Comparison of ENCODE assay signal across 33 mouse cellular contexts in genomic region chr16:36319286-36319685, GRCm38 (mm10). TPM values are rescaled to one million over a fixed set of nuclear protein-coding genes. Genes with fewer than 3 reads are reported as not detected.
A peak's percentile ranks its signal among the peaks of the same experiment; 100 is the strongest.
DNase-seq lines count a peak whose midpoint lies in the region; ATAC-seq and TF ChIP-seq lines count a peak whose summit lies in the region.
"Had no signal": no experiment of that assay in that cellular context is flagged by ENCODE, and none has a peak within 500 bp of the region (broad histone marks: within the 10 kb centered on the region; RNA-seq: fewer than 3 reads in every experiment).

No protein-coding gene starts in this region.

- no peak overlapping the region for H3K9ac ChIP-seq in kidney, embryonic 14.5 days (ENCODE audit: low read depth, low read length)
- H3K9ac ChIP-seq: embryonic facial prominence, embryonic 13.5 days; forebrain, embryonic 12.5 days; forebrain, embryonic 15.5 days; heart, embryonic 13.5 days; hindbrain, embryonic 12.5 days; hindbrain, embryonic 15.5 days had no signal

- no peak overlapping the region for H3K27ac ChIP-seq in kidney, adult 2 months (ENCODE audit: insufficient read depth, low read depth, low read length)
- no peak overlapping the region for H3K27ac ChIP-seq in kidney, embryonic 14.5 days (ENCODE audit: low read depth, low read length)
- H3K27ac ChIP-seq: embryonic facial prominence, embryonic 10.5 days; embryonic facial prominence, embryonic 13.5 days; forebrain, embryonic 12.5 days; forebrain, embryonic 15.5 days; heart, adult 2 months; heart, embryonic 10.5 days; heart, embryonic 13.5 days; hindbrain, embryonic 12.5 days; hindbrain, embryonic 15.5 days had no signal

- no peak for TF ChIP-seq CTCF in kidney, adult 2 months (conservative IDR thresholded peaks at IDR 0.05; ENCODE audit: insufficient read depth, insufficient read length, low read depth, low read length)

- no peak overlapping the region for H3K4me2 ChIP-seq in kidney, embryonic 14.5 days (replicated peaks; ENCODE audit: low read depth, low read length)
- H3K4me2 ChIP-seq: embryonic facial prominence, embryonic 13.5 days; forebrain, embryonic 12.5 days; forebrain, embryonic 15.5 days; heart, embryonic 13.5 days; hindbrain, embryonic 12.5 days; hindbrain, embryonic 15.5 days had no signal

- DNase-seq in heart, adult 11 months: peak; percentile 61
- DNase-seq in heart, postnatal 10 days: no peak
- peak; percentile 67 for DNase-seq in kidney, adult 2 months
- peak; percentile 6 to 39 for DNase-seq in kidney, postnatal 25 days
- DNase-seq in kidney, adult 18-20 months: no peak
- DNase-seq: adrenal gland, adult 8-10 months; adrenal gland, postnatal 25 days; cerebellum, adult 11-12 months; cerebellum, adult 8-10 months; cerebellum, postnatal 10 days; cerebellum, postnatal 36 days; embryo, embryonic 11 days; gastrocnemius, postnatal 25 days; heart, adult 2 months had no signal

- intact Hi-C loops in heart, postnatal 10 days (cut with DNase I): no loop called here

- no peaks in the 10 kb centered on the region for H3K4me1 ChIP-seq in kidney, adult 2 months (ENCODE audit: control insufficient read depth, insufficient read depth, low read length)
- no peaks in the 10 kb centered on the region for H3K4me1 ChIP-seq in kidney, embryonic 14.5 days (ENCODE audit: control insufficient read depth, insufficient read depth, low read length)
- H3K4me1 ChIP-seq: embryonic facial prominence, embryonic 10.5 days; embryonic facial prominence, embryonic 13.5 days; forebrain, embryonic 12.5 days; forebrain, embryonic 15.5 days; heart, embryonic 10.5 days; heart, embryonic 13.5 days; hindbrain, embryonic 12.5 days; hindbrain, embryonic 15.5 days had no signal

- no peak for TF ChIP-seq POLR2A in kidney, adult 2 months (IDR thresholded peaks at IDR 0.05; ENCODE audit: low read depth, low read length)

- no peaks in the 10 kb centered on the region for H3K9me3 ChIP-seq in kidney, embryonic 14.5 days (ENCODE audit: control insufficient read depth, low read length)
- H3K9me3 ChIP-seq: embryonic facial prominence, embryonic 10.5 days; embryonic facial prominence, embryonic 13.5 days; forebrain, embryonic 12.5 days; forebrain, embryonic 15.5 days; heart, embryonic 10.5 days; heart, embryonic 13.5 days; hindbrain, embryonic 12.5 days; hindbrain, embryonic 15.5 days had no signal

- ATAC-seq in kidney, embryonic 14.5 days (ENCODE audit: low FRiP score, low TSS enrichment): no peak
- ATAC-seq: activated CD4-positive, CD25-positive, alpha-beta regulatory T cell, adult 4 months; forebrain, embryonic 15.5 days had no signal

- H3K36me3 ChIP-seq in kidney, adult 2 months (ENCODE audit: control insufficient read depth, insufficient read depth, low read length): no peaks in the 10 kb centered on the region
- H3K36me3 ChIP-seq in kidney, embryonic 14.5 days (ENCODE audit: control insufficient read depth, insufficient read depth, low read length): no peaks in the 10 kb centered on the region
- H3K36me3 ChIP-seq: embryonic facial prominence, embryonic 10.5 days; embryonic facial prominence, embryonic 13.5 days; forebrain, embryonic 12.5 days; forebrain, embryonic 15.5 days; heart, embryonic 10.5 days; heart, embryonic 13.5 days; hindbrain, embryonic 12.5 days; hindbrain, embryonic 15.5 days had no signal

- no peak overlapping the region for H3K4me3 ChIP-seq in kidney, adult 2 months (ENCODE audit: insufficient read depth, low read depth, low read length)
- H3K4me3 ChIP-seq in kidney, embryonic 14.5 days (ENCODE audit: low read length): no peak overlapping the region
- H3K4me3 ChIP-seq: embryonic facial prominence, embryonic 10.5 days; embryonic facial prominence, embryonic 13.5 days; erythroblast, embryonic 14.5 days; forebrain, embryonic 12.5 days; forebrain, embryonic 15.5 days; heart, adult 2 months; heart, embryonic 10.5 days; heart, embryonic 13.5 days; hindbrain, embryonic 12.5 days; hindbrain, embryonic 15.5 days had no signal

- H3K27me3 ChIP-seq in kidney, adult 2 months (replicated peaks; ENCODE audit: control insufficient read depth, insufficient read depth, low read length): no peaks in the 10 kb centered on the region
- no peaks in the 10 kb centered on the region for H3K27me3 ChIP-seq in kidney, embryonic 14.5 days (ENCODE audit: control insufficient read depth, insufficient read depth, low read length)
- H3K27me3 ChIP-seq: embryonic facial prominence, embryonic 13.5 days; forebrain, embryonic 12.5 days; forebrain, embryonic 15.5 days; heart, embryonic 13.5 days; hindbrain, embryonic 12.5 days; hindbrain, embryonic 15.5 days had no signal

RNA-seq across cellular contexts. Expression of gene BC117090, which starts 14.8 kb away (rescaled TPM):
- not detected for total RNA-seq in heart, postnatal 10 days (2021)
- not detected in 2 replicates for polyA plus RNA-seq in kidney, adult 2 months (2012; rRNA removed)
- polyA plus RNA-seq in kidney, embryonic 14.5 days (2014; fragmentation: Nextera tagmentation; extraction: Ambion mirVana): not detected in 2 replicates
- total RNA-seq: adrenal gland, adult 8-10 months; adrenal gland, postnatal 25 days; ES-E14; gastrocnemius, adult 8-10 months; gastrocnemius, postnatal 25 days; heart, adult 2 months; heart, postnatal 25 days; hematopoietic stem cell, adult 5-6 weeks had no signal
- polyA plus RNA-seq: activated CD4-positive, CD25-positive, alpha-beta regulatory T cell, adult 4 months; brain, embryonic 14.5 days; cortical plate, adult 2 months; embryonic facial prominence, embryonic 10.5 days; embryonic facial prominence, embryonic 13.5 days; erythroblast, embryonic 14.5 days; forebrain, embryonic 12.5 days; forebrain, embryonic 15.5 days; gonadal fat pad, adult 2 months; heart, adult 2 months; heart, embryonic 10.5 days; heart, embryonic 13.5 days; heart, embryonic 16.5 days; hindbrain, embryonic 12.5 days; hindbrain, embryonic 15.5 days had no signal

RNA-seq across cellular contexts. Expression of gene Stfa1, which starts 42.5 kb away (rescaled TPM):
- 1 to 10 TPM; 1.3 to 2.9 TPM for total RNA-seq in heart, postnatal 10 days (2021)
- polyA plus RNA-seq in kidney, adult 2 months (2012; rRNA removed): not detected in 2 replicates
- 0.91 and 1.5 TPM in 2 replicates for polyA plus RNA-seq in kidney, embryonic 14.5 days (2014; fragmentation: Nextera tagmentation; extraction: Ambion mirVana)
- total RNA-seq: adrenal gland, adult 8-10 months; adrenal gland, postnatal 25 days; ES-E14; gastrocnemius, adult 8-10 months; gastrocnemius, postnatal 25 days; heart, adult 2 months; heart, postnatal 25 days had no signal
- polyA plus RNA-seq: activated CD4-positive, CD25-positive, alpha-beta regulatory T cell, adult 4 months; cortical plate, adult 2 months; erythroblast, embryonic 14.5 days; gonadal fat pad, adult 2 months; heart, adult 2 months; heart, embryonic 10.5 days had no signal

RNA-seq across cellular contexts. Expression of gene BC100530, which starts 48.3 kb away (rescaled TPM):
- 1 to 10 TPM in 1 of 2 experiments, not detected in 1; 1.7 TPM for total RNA-seq in heart, postnatal 10 days (2021)
- not detected in 2 replicates for polyA plus RNA-seq in kidney, adult 2 months (2012; rRNA removed)
- not detected in 2 replicates for polyA plus RNA-seq in kidney, embryonic 14.5 days (2014; fragmentation: Nextera tagmentation; extraction: Ambion mirVana)
- total RNA-seq: adrenal gland, adult 8-10 months; adrenal gland, postnatal 25 days; ES-E14; gastrocnemius, adult 8-10 months; gastrocnemius, postnatal 25 days; heart, adult 2 months; heart, postnatal 25 days had no signal
- polyA plus RNA-seq: activated CD4-positive, CD25-positive, alpha-beta regulatory T cell, adult 4 months; cortical plate, adult 2 months; erythroblast, embryonic 14.5 days; gonadal fat pad, adult 2 months; heart, adult 2 months had no signal

Comparison
In these comparisons a context has a peak if more than half of its experiments do, and no peak if none do; other contexts are left out.
1. DNase-seq: peak in heart, adult 11 months (single experiment), kidney, adult 2 months (single experiment) and kidney, postnatal 25 days (2 of 2); none in heart, postnatal 10 days (0 of 2) and kidney, adult 18-20 months (single experiment).